Mouse (Mus musculus) heart, embryonic 16.5 days (tissue): ENCODE measurements around the gene Bricd5. TPM values are rescaled to one million over a fixed set of nuclear protein-coding genes. Genes with fewer than 3 reads are reported as not detected.

Experiments used
- ATAC-seq: fragments of 200-750 bp; cut with Nextera tagmentation; replicated peaks from 2 replicates; pipeline ENCODE4 v1.8.0; 2017; ENCODE audit warnings: moderate number of reproducible peaks; ENCODE audit not compliant: insufficient read depth, low FRiP score; ENCODE audit errors: extremely low read depth
- H3K27ac ChIP-seq: fragments of 300-500 bp; sonication (generic); 2 replicates; pipeline ENCODE4 v1.5.1; 2014; ENCODE audit warnings: mild to moderate bottlenecking, low read length, control low read depth, moderate library complexity
- H3K27me3 ChIP-seq: fragments of 300-500 bp; sonication (generic); 2 replicates; pipeline ENCODE4 v1.6.1; 2014; ENCODE audit warnings: low read length, mixed read lengths; ENCODE audit not compliant: control insufficient read depth, insufficient read depth
- H3K36me3 ChIP-seq: fragments of 300-500 bp; sonication (generic); 2 replicates; pipeline ENCODE4 v1.6.1; 2014; ENCODE audit not compliant: control insufficient read depth, insufficient read depth
- H3K4me1 ChIP-seq: fragments of 300-500 bp; sonication (generic); 2 replicates; pipeline ENCODE4 v1.6.1; 2014; ENCODE audit warnings: low read length, mixed read lengths; ENCODE audit not compliant: control insufficient read depth, insufficient read depth
- H3K4me2 ChIP-seq: fragments of 300-500 bp; sonication (generic); 2 replicates; pipeline ENCODE4 v1.6.1; 2014; ENCODE audit warnings: low read depth, mild to moderate bottlenecking, control low read depth, low read length
- H3K4me3 ChIP-seq: fragments of 300-500 bp; sonication (generic); 2 replicates; pipeline ENCODE4 v1.5.1; 2014; ENCODE audit warnings: mild to moderate bottlenecking, control low read depth, low read length
- H3K9ac ChIP-seq: fragments of 300-500 bp; sonication (generic); 2 replicates; pipeline ENCODE4 v1.6.1; 2014; ENCODE audit warnings: low read length, control low read depth
- H3K9me3 ChIP-seq: fragments of 300-500 bp; sonication (generic); replicated peaks from 2 replicates; pipeline ENCODE4 v1.6.1; 2016; ENCODE audit warnings: low read length; ENCODE audit not compliant: control insufficient read depth
- WGBS: fragments of 180-500 bp; shearing (Covaris S2); extraction: QIAGEN DNeasy Blood & Tissue Kit; methylation state at CpG from one replicate; pipeline ENCODE4 v1.1.7; 2014; 5-methylcytosine and 5-hydroxymethylcytosine counted together
- polyA plus RNA-seq: library from polyadenylated mRNA; unstranded; fragments of >200 nt; fragmentation: Nextera tagmentation; extraction: Ambion mirVana; gene quantifications from 2 replicates; pipeline ENCODE4 v1.2.1, GENCODE M21; 2015

Gene Bricd5
- polyA plus RNA-seq, 1 experiment from 2014 or later, result 0.21 TPM

DNA sequence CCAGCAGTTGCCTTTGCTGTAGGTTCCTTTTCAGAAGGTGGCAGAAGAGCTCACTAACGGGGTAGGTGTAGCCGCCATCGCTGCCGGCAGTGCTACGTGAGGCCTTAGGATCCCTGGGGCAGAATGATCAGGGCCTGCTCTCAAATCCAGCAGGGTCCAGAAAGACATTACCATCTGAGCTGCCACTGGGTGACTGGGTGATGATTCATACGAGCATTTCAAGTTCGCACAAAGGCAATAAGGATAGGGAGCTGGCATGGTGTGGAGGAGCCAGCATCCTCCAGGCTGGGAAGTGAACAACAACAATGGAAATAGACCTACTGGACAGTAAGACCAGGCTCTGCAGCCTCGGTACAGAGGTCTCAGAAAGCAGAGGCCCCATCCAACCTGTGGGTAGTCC is 33.3 kb upstream of the Bricd5 start:
- ATAC-seq, result no peak
- H3K4me2 ChIP-seq, result no peak overlapping the region
- H3K4me3 ChIP-seq, result no peak overlapping the region
- no peaks in the 10 kb centered on the region for H3K27me3 ChIP-seq
- no peak overlapping the region for H3K9ac ChIP-seq
- peaks cover 62% of the 10 kb centered on the region for H3K36me3 ChIP-seq
- H3K9me3 ChIP-seq, result no peaks in the 10 kb centered on the region
- no peaks in the 10 kb centered on the region for H3K4me1 ChIP-seq
- 87% methylated on average over 8 of the region's 8 CpGs for WGBS
- H3K27ac ChIP-seq, result no peak overlapping the region

GRCm38 (mm10) chr17:24441148-24441547 is 32.5 kb upstream of the Bricd5 start:
- H3K36me3 ChIP-seq, result peaks cover 60% of the 10 kb centered on the region
- WGBS, result 38% methylated on average over 2 of the region's 2 CpGs

DNA sequence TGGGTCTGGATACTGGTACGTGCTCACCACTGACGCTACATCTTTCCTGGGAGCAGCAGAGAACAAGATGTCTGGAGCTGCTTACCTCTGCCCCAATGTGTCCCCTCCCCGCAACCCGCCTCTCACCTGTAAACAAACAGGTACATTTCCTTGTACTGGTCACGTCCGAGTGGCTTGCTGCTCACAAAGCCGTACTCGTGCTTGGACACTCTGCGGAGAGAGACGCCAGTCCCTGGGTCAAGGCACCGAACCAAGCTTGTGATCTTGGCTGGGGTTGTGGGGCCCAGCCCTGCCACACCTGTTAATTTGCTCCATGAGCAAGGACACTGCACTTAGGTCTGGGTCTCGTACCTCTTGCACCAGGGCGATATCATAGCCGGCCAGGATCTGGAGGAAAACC is 31.6 kb upstream of the Bricd5 start:
- no peak overlapping the region for H3K4me3 ChIP-seq
- H3K27ac ChIP-seq, result no peak overlapping the region
- WGBS, result 88% methylated on average over 14 of the region's 14 CpGs
- ATAC-seq, result no peak
- no peak overlapping the region for H3K4me2 ChIP-seq
- no peaks in the 10 kb centered on the region for H3K9me3 ChIP-seq
- H3K36me3 ChIP-seq, result peaks cover 60% of the 10 kb centered on the region
- no peak overlapping the region for H3K9ac ChIP-seq
- no peaks in the 10 kb centered on the region for H3K27me3 ChIP-seq
- no peaks in the 10 kb centered on the region for H3K4me1 ChIP-seq

More at GRCm38 (mm10) chr17:24441148-24441547, 32.5 kb upstream of the Bricd5 start:
- no peak overlapping the region for H3K4me3 ChIP-seq
- ATAC-seq, result no peak
- H3K4me1 ChIP-seq, result no peaks in the 10 kb centered on the region
- H3K9ac ChIP-seq, result no peak overlapping the region
- no peak overlapping the region for H3K4me2 ChIP-seq
- H3K27ac ChIP-seq, result no peak overlapping the region
- no peaks in the 10 kb centered on the region for H3K9me3 ChIP-seq
- H3K27me3 ChIP-seq, result no peaks in the 10 kb centered on the region

- Histone ChIP-seq H3K27ac (no peak within 1 kb of the TSS), H3K4me1 (no peaks in the 10 kb centered on the region), H3K4me2 (no peak within 1 kb of the TSS), H3K4me3 (no peak within 1 kb of the TSS), H3K9me3 (no peaks in the 10 kb centered on the region), H3K9ac (no peak within 1 kb of the TSS), H3K27me3 (no peaks in the 10 kb centered on the region), H3K36me3 (peaks cover 62% of the 10 kb centered on the region)
- 77% methylated on average over 7 of the region's 7 CpGs for WGBS
- ATAC-seq, result no peak
Measured at GRCm38 (mm10) chr17:24442632-24443155, 31.0 kb upstream of the Bricd5 start, which contains the start of gene Dnase1l2. Dnase1l2 (minus strand) TSS chr17:24443105.

DNA sequence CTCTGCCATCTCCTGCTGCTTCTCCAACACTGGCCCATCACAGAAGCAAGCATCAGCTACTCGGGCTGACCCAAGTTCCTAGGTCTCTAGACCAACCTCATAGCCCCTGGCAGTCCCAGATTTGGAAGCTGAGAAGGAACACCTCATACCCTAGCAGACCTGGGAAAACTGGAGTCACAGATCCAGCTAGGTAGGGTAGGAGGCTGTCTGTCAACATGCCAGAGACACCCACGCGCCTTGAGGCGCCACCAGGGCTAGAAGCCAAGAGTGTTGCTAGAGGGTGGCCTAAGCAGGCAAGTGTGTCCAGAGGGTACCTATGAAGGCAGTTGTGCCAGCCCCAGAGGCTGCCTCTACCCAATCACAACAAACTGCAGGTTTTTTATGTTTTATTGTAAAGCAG is 30.3 kb upstream of the Bricd5 start:
- WGBS, result 67% methylated on average over 4 of the region's 4 CpGs
- H3K36me3 ChIP-seq, result peaks cover 67% of the 10 kb centered on the region
- ATAC-seq, result no peak
- H3K4me3 ChIP-seq, result no peak overlapping the region
- no peaks in the 10 kb centered on the region for H3K9me3 ChIP-seq
- no peak overlapping the region for H3K9ac ChIP-seq
- H3K4me2 ChIP-seq, result no peak overlapping the region
- no peaks in the 10 kb centered on the region for H3K4me1 ChIP-seq
- H3K27me3 ChIP-seq, result no peaks in the 10 kb centered on the region
- no peak overlapping the region for H3K27ac ChIP-seq

DNA sequence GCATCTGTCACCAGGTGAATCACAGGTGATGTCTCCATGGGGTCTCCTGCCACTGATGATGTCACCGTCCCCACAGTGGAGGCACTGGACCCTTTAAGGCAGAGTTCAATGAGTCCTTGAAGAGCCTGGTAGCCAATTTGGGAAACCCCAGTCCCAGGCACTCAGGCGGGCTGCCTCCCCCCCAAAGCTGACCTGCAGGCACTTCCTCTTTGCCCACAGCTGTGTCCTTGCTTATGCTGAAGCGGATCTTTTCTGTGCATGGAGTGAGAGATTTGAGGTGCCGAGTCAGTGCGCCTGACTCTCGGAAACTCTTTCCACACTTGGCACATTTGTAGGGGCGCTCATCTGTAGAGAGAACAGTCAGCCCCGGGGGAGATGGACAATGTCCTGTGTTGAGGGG is 27.1 kb upstream of the Bricd5 start:
- Histone ChIP-seq H3K9me3 (no peaks in the 10 kb centered on the region), H3K4me1 (no peaks in the 10 kb centered on the region), H3K36me3 (peaks cover 56% of the 10 kb centered on the region), H3K27me3 (no peaks in the 10 kb centered on the region), H3K9ac (no peak overlapping the region), H3K4me3 (no peak overlapping the region), H3K27ac (no peak overlapping the region), H3K4me2 (no peak overlapping the region)
- no peak for ATAC-seq
- WGBS, result 94% methylated on average over 8 of the region's 8 CpGs

- no peak for ATAC-seq
- Histone ChIP-seq H3K27ac (no peak overlapping the region), H3K4me3 (no peak overlapping the region), H3K27me3 (no peaks in the 10 kb centered on the region), H3K4me2 (no peak overlapping the region), H3K9ac (no peak overlapping the region), H3K4me1 (peaks cover 10% of the 10 kb centered on the region), H3K9me3 (no peaks in the 10 kb centered on the region), H3K36me3 (peaks cover 45% of the 10 kb centered on the region)
- WGBS, result 86% methylated on average over 6 of the region's 6 CpGs
Measured at GRCm38 (mm10) chr17:24449507-24449906, 24.2 kb upstream of the Bricd5 start.

DNA sequence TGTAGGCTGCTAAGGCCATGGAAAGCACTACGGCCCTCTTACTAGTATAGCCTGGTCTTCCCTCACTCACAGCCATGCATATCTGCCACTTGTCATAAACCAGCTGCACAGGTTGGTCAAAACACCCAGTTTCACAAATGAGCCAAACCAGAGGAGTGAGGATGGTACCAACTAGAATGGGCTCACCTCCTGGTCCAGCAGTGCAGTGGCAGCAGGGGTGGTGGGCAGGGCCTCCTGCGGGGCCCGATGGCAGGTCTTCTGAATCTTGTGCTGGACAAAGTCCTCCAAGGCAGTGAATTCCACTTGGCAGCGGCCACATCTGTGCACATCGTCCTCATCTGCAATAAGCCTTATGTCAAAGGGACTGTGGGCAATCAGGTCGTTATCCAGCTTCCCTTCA is 22.5 kb upstream of the Bricd5 start:
- no peak overlapping the region for H3K4me3 ChIP-seq
- no peaks in the 10 kb centered on the region for H3K27me3 ChIP-seq
- ATAC-seq, result no peak
- no peak overlapping the region for H3K4me2 ChIP-seq
- H3K9me3 ChIP-seq, result no peaks in the 10 kb centered on the region
- H3K9ac ChIP-seq, result no peak overlapping the region
- peaks cover 31% of the 10 kb centered on the region for H3K36me3 ChIP-seq
- 87% methylated on average over 6 of the region's 6 CpGs for WGBS
- H3K27ac ChIP-seq, result no peak overlapping the region
- peaks cover 10% of the 10 kb centered on the region for H3K4me1 ChIP-seq

DNA sequence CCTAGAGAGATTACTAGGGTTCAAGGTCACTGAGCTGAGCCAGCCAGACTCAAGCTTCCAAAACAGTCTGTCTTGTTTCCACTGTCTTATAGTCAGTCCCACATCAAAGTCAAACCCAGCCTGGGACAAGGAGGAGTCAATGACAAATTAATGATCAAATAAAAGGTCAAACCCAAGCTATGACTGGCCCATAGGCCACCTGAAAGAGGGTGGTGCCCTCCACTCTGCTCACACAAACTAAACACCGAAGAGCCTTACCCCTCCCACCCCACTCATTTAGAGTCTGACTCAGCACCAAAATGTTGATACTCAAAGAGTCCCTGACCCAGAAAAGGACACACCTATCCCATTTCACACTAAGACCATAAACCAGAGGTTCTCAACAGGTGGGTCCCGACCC is 20.3 kb upstream of the Bricd5 start:
- no peak overlapping the region for H3K9ac ChIP-seq
- no peak overlapping the region for H3K27ac ChIP-seq
- H3K27me3 ChIP-seq, result no peaks in the 10 kb centered on the region
- peaks cover 11% of the 10 kb centered on the region for H3K36me3 ChIP-seq
- ATAC-seq, result no peak
- H3K9me3 ChIP-seq, result no peaks in the 10 kb centered on the region
- H3K4me1 ChIP-seq, result peaks cover 10% of the 10 kb centered on the region
- H3K4me2 ChIP-seq, result 0 out of 2 replicates have a peak overlapping the region, but pooled peaks have one; percentile 83
- no peak overlapping the region for H3K4me3 ChIP-seq
- 70% methylated on average over 2 of the region's 2 CpGs for WGBS
